Mouse (Mus musculus) CH12.LX (cell line): ENCODE data around the gene Zfr2. TPM values are rescaled to one million over a fixed set of nuclear protein-coding genes. Genes with fewer than 3 reads are reported as not detected.
A peak's percentile ranks its signal among the peaks of the same experiment; 100 is the strongest.

Source experiments
- DNase-seq: peaks from one replicate; pipeline ENCODE4 v3.0.0-alpha.2; 2013; ENCODE audit errors: extremely low read depth
- H3K27ac ChIP-seq: 2 replicates; pipeline ENCODE4 v1.5.1; 2012; ENCODE audit warnings: low read depth, mild to moderate bottlenecking, control low read depth, moderate library complexity; ENCODE audit not compliant: insufficient read depth
- H3K27me3 ChIP-seq: replicated peaks from 2 replicates; pipeline ENCODE3; 2012; ENCODE audit warnings: inconsistent platforms
- H3K36me3 ChIP-seq, 2 experiments: replicated peaks in 1 of 2; 2 replicates each; pipeline versions ENCODE3 to v1.6.1; 2012; ENCODE audit warnings: inconsistent platforms in 1 of 2, low read length in 1 of 2, mild to moderate bottlenecking in 1 of 2, mixed read lengths in 1 of 2, moderate library complexity in 1 of 2; ENCODE audit not compliant: control insufficient read depth in 1 of 2, insufficient read depth in 1 of 2
- H3K4me1 ChIP-seq, 2 experiments: 2 replicates each; pipeline ENCODE4 v1.6.1; 2012; ENCODE audit warnings: inconsistent platforms in 1 of 2, moderate library complexity in 1 of 2; ENCODE audit not compliant: insufficient read depth in 2 of 2, control insufficient read depth in 1 of 2
- H3K4me2 ChIP-seq: 2 replicates; pipeline ENCODE4 v1.6.1; 2012; ENCODE audit warnings: low read depth, mild to moderate bottlenecking, control low read depth; ENCODE audit not compliant: poor library complexity, insufficient read depth, severe bottlenecking
- H3K4me3 ChIP-seq, 3 experiments: fragments of 150-350 bp in 1 of 3; sonication (generic) in 1 of 3; replicated peaks in 1 of 3; 2 replicates each; pipeline versions ENCODE3 to v1.5.1; 2011 to 2012; ENCODE audit warnings: low read depth in 2 of 3, low read length in 2 of 3, mild to moderate bottlenecking in 2 of 3, moderate library complexity in 2 of 3, control low read depth in 1 of 3, improper control_type of control experiment in 1 of 3, inconsistent platforms in 1 of 3, mixed read lengths in 1 of 3; ENCODE audit not compliant: poor library complexity in 1 of 3
- H3K79me2 ChIP-seq: replicated peaks from 2 replicates; pipeline ENCODE4 v1.6.1; 2012; ENCODE audit warnings: mild to moderate bottlenecking, moderate library complexity; ENCODE audit not compliant: control insufficient read depth, poor library complexity, insufficient read depth, severe bottlenecking; ENCODE audit errors: extremely low read depth
- H3K9ac ChIP-seq: 2 replicates; pipeline ENCODE4 v1.6.1; 2012; ENCODE audit warnings: low read depth, mild to moderate bottlenecking, control low read depth, moderate library complexity; ENCODE audit not compliant: insufficient read depth
- H3K9me3 ChIP-seq: replicated peaks from 2 replicates; pipeline ENCODE3; 2012; ENCODE audit warnings: low read length, inconsistent platforms, mixed read lengths
- CHD2 ChIP-seq: IDR thresholded peaks from 2 replicates; pipeline ENCODE4 v1.6.1; 2011; ENCODE audit warnings: low read length, improper control_type of control experiment
- CTCF ChIP-seq, 2 experiments: IDR thresholded peaks in 1 of 2; conservative IDR thresholded peaks in 1 of 2; 2 replicates each; pipeline ENCODE4 v1.5.1; 2011 to 2012; ENCODE audit warnings: low read depth in 2 of 2, low read length in 2 of 2, improper control_type of control experiment in 1 of 2, inconsistent platforms in 1 of 2, mild to moderate bottlenecking in 1 of 2, moderate library complexity in 1 of 2
- ELF1 ChIP-seq: IDR thresholded peaks from 2 replicates; pipeline ENCODE4 v1.6.1; 2014; ENCODE audit warnings: low read depth, mild to moderate bottlenecking, inconsistent platforms, low read length, improper control_type of control experiment
- EP300 ChIP-seq: IDR thresholded peaks from 2 replicates; pipeline ENCODE4 v1.6.1; 2011; ENCODE audit warnings: low read length, improper control_type of control experiment
- MYC ChIP-seq: IDR thresholded peaks from 2 replicates; pipeline ENCODE4 v1.6.1; 2011; ENCODE audit warnings: low read depth, mild to moderate bottlenecking, improper control_type of control experiment, low read length
- NELFE ChIP-seq: IDR thresholded peaks from 2 replicates; pipeline ENCODE4 v1.6.1; 2011; ENCODE audit warnings: low read depth, low read length, improper control_type of control experiment
- PAX5 ChIP-seq: IDR thresholded peaks from 2 replicates; pipeline ENCODE4 v1.6.1; 2012; ENCODE audit warnings: low read length, inconsistent platforms, mixed read lengths
- RAD21 ChIP-seq: IDR thresholded peaks from 2 replicates; pipeline ENCODE4 v1.6.1; 2011; ENCODE audit warnings: low read depth, mild to moderate bottlenecking, low read length, improper control_type of control experiment, moderate library complexity
- SMC3 ChIP-seq: IDR thresholded peaks from 2 replicates; pipeline ENCODE4 v1.6.1; 2011; ENCODE audit warnings: low read depth, low read length, improper control_type of control experiment
- ZKSCAN1 ChIP-seq: IDR thresholded peaks from 2 replicates; pipeline ENCODE4 v1.6.1; 2012; ENCODE audit warnings: low read depth, inconsistent platforms, low read length, improper control_type of control experiment, borderline replicate concordance
- dilution Hi-C: fragments of 300-500 bp; cut with MboI; formaldehyde crosslinking; loops from 2 replicates; pipeline ENCODE4 v1.14.3; 2020; ENCODE audit warnings: low sequenced_read_pairs; ENCODE audit not compliant: extremely low pct_unique_long_range_greater_than_20kb, extremely low pct_ligation_motif_present
- in situ Hi-C: fragments of 300-500 bp; cut with MboI; formaldehyde crosslinking; loops from 3 replicates; pipeline ENCODE4 v1.14.3; 2019; ENCODE audit warnings: low sequenced_read_pairs, low pct_ligation_motif_present, low pct_unique_long_range_greater_than_20kb, mixed read lengths
- polyA plus RNA-seq: library from polyadenylated mRNA; unstranded; fragments of >175 nt; gene quantifications from 2 replicates; pipeline ENCODE4 v1.2.1, GENCODE M21; 2012; ENCODE audit warnings: low read depth; ENCODE audit not compliant: insufficient read length
- total RNA-seq, 2 experiments: library from RNA; depleted of rRNA; stranded (reverse); fragments of 300-350 nt in 1 of 2; fragments of >200 nt in 1 of 2; gene quantifications; 2 replicates each; pipeline ENCODE4 v1.2.3; 2012 to 2014

The Zfr2 gene
- total and polyA plus RNA-seq, 3 experiments, result 1.0 to 13.5 (median 2.4) TPM

DNA sequence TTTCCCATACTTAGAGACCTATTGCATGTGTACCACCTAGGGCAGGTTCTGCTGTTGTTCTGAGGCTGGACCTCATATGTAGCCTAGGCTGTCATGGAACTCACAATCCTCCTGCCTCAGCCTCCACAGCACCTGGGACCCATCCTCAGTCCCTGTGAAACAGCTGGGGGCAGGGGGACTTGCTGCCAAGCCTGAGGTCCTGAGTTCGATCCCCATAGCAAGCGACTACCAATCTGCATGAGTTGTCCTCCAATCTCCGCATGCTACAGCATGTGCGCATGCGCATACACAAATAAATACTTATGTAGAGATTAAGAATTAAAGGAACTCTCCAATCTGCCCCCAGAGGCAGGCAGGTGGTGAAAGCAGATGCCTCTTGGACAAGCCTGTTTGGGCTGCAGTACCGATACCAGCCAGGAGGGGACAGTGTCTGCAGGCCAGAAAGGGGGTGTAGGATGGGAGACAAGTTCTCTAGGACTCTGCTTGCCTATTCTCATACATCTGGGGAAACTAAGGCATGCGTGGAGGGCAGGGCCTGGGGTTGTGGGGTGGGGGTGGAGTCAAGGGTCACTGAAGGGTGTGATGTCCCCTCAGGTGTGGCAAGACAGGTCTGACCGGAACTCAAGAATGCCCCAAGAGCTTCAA lies 54.7 kb downstream of the Zfr2 start (continued):
- no peak for TF ChIP-seq NELFE
- TF ChIP-seq, all 38 proteins: peak for 3

DNA sequence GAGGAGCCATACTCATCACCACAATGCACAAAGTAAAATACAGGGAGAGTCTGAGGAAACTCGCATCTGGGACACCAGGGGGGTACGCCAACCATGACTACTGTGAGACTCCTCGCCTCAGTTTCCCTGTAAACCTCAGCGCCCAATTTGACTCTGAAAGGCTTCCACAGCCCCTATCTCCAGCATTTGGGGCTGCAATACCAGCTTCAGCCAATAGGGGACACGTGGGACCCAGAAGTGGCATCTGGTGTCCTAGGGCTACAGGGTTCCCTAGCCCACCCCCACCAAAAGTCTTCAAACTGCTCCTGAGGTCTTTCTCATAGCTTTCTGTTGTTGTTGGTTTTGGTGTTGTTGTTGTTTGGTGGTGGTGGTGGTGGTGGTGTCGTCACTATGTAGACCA lies 55.6 kb downstream of the Zfr2 start:
- no peak overlapping the region for H3K4me2 ChIP-seq
- TF ChIP-seq CTCF (conservative IDR thresholded peaks at IDR 0.05 in 1 of 2, IDR thresholded peaks at IDR 0.05 in 1 of 2; ENCODE audit: low read depth in 2 of 2, low read length in 2 of 2), result peak; percentile 60 to 78
- TF ChIP-seq PAX5, result no peak
- TF ChIP-seq ZKSCAN1, result no peak
- TF ChIP-seq RAD21, result peak; percentile 40
- 0 out of 2 replicates have a peak, but pooled peaks have one; percentile 44 for TF ChIP-seq MYC
- TF ChIP-seq CHD2, result no peak
- TF ChIP-seq NELFE, result no peak
- 0 out of 2 replicates have a peak, but pooled peaks have one; percentile 13 for TF ChIP-seq SMC3
- TF ChIP-seq ELF1, result no peak
- no peaks in the 10 kb centered on the region for H3K36me3 ChIP-seq
- H3K9ac ChIP-seq, result no peak overlapping the region
- no peaks in the 10 kb centered on the region for H3K9me3 ChIP-seq
- in situ Hi-C loops, result loop anchor here (5.0 kb wide), 1 partner anchor 91 kb away; no protein-coding TSS in a partner anchor
- H3K4me1 ChIP-seq, result peaks cover 9 to 55% of the 10 kb centered on the region in 2 experiments; a peak in 3 of 4 replicates
- no peak overlapping the region for H3K4me3 ChIP-seq
- peaks cover 19% of the 10 kb centered on the region for H3K27me3 ChIP-seq
- peaks cover 4% of the 10 kb centered on the region for H3K79me2 ChIP-seq
- DNase-seq, result no peak
- dilution Hi-C loops, result no loop called here
- no peak overlapping the region for H3K27ac ChIP-seq

- H3K9ac ChIP-seq, result no peak overlapping the region
- H3K79me2 ChIP-seq, result peaks cover 10% of the 10 kb centered on the region
- no peak overlapping the region for H3K4me3 ChIP-seq
- DNase-seq, result peak; percentile 78
- peak; percentile 42 to 87; a peak in 3 of 4 replicates for TF ChIP-seq CTCF (conservative IDR thresholded peaks at IDR 0.05 in 1 of 2, IDR thresholded peaks at IDR 0.05 in 1 of 2; ENCODE audit: low read depth in 2 of 2, low read length in 2 of 2)
- peak; percentile 86 for TF ChIP-seq SMC3
- TF ChIP-seq RAD21, result peak; percentile 54
- no peak for TF ChIP-seq EP300
- peaks cover 6 to 57% of the 10 kb centered on the region in 2 experiments for H3K4me1 ChIP-seq
- no peaks in the 10 kb centered on the region for H3K9me3 ChIP-seq
- dilution Hi-C loops, result no loop called here
- peaks cover 12% of the 10 kb centered on the region for H3K27me3 ChIP-seq
- H3K27ac ChIP-seq, result no peak overlapping the region
- H3K4me2 ChIP-seq, result no peak overlapping the region
- H3K36me3 ChIP-seq, result no peaks in the 10 kb centered on the region
- in situ Hi-C loops, result loop anchor here (5.0 kb wide), 1 partner anchor 92 kb away; no protein-coding TSS in a partner anchor
Observed at GRCm38 (mm10) chr10:81289278-81289677, 56.3 kb downstream of the Zfr2 start.
